Mouse (Mus musculus): ENCODE results near the gene Ppia.
"Not testable (repeated sequence)": the region's sequence is repeated elsewhere in the genome, so short reads cannot be mapped to it uniquely, and the experiment has no call there.

Gene Ppia

DNA sequence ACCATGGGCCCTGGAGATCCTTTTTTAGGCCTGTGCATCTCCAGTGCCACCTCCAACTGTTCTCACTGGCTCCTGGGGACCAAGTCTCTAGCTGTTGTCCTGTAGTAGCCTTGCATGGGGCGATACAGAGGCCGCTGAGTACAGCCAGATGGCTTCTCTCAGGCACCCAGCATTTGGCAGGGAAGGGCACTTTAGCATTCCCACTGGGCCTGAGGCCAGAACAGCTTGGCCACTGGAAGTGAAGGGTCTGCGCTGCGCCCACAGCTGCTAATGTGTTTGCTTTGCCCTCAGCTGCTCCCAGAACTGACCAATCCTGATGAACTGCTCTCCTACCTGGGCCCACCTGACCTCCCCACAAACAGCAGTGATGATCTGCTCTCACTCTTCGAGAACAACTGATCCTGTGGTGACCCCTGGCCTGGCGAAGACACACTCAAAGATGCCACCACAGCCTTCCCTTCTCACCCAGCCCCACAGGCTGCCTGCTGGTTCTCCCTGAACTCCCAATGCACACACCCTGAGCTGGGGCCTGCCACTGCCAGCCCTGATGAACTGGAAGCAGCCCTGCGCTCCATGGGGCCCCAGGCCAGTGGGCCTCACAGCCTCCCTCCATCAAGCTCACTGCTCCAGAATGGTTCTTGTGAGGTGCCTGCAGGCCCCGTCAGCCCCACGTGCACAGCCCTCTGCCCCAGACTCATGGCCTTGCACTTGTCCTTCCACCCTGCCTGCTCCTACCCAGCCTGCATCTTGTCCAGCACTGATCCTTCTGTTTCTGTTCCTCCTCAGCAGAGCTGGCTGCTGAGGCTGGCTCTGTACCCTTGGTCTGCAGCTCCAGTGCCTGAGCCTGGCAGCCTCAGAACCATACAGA lies 10.3 kb upstream of the Ppia start:
- peak; percentile 75 to 89 for DNase-seq

DNA sequence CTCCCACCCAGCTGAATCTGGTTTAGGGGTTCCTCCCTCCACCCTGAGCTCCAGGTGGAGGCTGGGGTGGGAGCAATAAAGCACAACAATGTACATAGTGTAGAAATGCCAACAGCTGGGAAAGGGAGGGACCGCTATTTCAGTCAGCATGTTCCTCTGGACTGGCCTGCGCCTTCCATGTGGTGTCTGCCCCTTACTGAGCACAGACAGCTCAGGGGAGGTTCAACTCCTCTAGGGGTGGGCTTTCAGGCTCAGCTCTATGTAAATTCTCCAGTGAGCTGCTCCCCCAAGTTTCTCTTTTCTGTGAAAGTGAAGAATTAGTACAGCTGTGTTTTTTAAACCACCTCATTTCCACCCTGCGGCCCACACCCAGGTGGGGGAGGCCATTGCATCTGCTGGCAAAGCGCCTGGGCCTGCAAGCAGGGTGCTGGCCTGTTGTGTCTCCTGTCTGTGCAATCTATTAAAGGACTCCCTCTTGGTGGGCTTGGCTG lies 9.6 kb upstream of the Ppia start:
- peak in 1 of 2 experiments; percentile 44 for DNase-seq

DNA sequence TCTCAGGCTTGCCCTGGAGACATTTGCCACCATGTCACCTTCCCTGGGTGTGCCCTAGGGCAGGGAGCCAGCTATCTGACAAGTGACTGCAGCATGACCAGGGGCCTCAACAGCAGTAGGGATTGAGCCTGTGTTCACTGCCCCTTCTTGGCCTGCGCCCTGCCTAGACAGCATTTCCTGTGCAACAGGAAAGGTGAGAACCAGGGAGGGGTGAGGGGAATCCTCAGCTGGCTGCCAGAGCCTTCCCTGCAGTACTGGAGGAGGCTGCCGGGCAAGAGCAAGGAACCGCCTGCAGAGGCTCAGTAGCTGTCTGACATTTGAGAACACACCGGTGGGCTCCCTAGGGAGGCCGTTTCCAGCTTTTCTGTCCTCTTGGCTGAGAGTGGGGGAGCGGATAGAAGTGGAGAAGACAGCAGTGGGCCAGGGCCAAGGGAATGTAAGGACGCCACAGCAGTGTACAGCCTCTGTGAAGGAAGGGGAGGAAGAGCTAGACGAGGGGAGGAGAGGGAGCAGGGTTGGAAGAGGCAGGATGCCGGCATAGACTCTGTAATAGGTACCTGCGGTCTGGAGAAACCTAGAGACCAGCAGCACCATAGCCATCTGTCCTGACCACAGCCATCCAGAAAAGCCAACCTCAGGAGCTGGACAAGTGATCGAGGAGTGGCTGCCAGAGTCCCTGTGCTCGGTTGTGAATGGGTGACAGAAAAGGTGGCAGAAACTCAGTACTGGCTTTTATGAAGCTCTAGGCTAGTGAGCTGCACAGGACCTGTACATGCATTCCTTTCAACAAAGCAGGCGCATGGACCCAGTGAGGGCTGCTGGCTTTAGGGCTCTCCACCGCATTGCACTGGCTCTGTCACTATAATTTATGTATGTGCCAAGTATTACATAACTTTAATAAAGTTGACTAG lies 8.7 kb upstream of the Ppia start:
- peak; percentile 78 to 86 for DNase-seq

DNA sequence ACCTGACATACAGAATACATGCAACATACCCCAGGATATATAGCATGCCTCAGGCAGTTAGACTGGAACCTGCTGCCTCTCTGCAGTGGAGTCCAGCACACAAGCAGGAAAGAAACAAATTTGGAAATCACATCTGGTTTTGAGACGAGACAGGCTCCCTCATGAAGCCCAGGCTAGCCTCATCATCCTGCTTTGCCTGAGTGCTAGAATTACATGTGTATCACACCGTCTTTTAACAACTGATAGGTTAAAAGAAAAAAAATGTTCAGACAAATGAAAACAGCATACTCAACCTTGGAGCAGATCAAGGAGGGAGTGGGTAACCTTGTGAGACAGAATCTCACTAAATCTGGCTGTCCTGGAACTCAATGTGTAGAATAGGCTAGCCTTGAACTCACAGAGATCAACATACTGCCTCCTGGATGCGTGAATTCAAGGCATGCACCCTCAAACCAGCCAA lies 8.1 kb upstream of the Ppia start:
- DNase-seq = no peak

DNA sequence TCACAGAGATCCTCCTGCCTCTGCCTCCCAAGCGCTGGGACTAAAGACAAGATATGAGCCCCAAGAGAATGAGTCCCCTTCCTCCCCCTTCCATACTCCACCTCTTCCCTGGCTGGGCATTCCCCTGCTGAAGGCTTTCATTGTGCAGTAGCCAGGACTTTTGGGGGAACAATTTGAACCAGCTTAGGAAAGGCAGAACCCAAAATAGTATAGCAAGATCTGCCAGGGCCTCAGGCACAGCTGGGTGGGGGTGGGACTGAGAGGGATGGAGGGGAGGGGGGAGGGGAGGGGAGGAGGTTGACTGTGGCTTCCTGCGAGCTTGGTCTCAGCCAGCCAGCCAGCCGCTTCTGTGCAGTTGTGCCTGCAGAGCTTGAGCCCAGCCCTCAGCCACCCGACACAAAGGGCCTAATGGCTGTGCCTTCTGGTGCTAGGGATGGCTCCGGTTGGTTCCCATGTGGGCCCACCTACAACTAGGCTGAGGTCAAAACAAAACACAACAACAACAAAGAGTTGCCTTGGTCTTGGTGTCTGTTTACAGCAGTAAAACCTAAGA lies 5.1 kb upstream of the Ppia start:
- DNase-seq = peak in 1 of 2 experiments; percentile 37

DNA sequence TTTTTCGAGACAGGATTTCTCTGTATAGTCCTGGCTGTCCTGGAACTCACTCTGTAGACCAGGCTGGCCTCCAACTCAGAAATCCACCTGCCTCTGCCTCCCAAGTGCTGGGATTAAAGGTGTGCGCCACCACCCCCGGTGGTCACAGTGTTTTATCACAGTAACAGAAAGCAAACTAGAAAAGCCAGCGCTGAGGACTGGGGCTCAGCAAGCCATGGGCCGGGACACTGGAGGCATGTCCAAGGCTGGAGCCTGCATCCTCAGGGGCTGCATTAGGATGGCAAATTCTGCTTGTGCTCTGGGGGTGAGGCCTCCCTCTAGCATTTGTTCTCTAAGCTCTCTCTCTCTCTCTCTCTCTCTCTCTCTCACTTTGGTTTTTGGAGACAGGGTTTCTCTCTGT lies 4.5 kb upstream of the Ppia start:
- not testable (repeated sequence) for DNase-seq

DNA sequence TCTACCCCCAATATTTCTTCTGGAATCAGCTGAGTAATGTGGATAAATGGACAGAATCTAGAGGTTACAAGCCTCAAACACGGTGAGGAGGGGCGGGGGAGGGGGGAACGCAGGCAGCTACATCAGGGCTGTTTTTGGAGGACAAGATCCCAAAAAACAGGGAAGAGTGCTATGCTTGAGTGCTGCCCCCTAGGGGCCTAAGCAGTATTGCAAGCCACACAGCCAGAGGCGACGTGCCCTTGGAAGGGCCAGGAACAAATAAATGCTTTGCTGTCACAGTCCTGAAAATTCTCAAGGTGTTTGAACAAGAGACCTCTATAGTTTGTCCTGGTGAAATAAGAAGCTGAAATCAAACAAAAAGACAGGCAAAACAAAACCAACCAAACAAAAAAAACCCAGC lies 3.6 kb upstream of the Ppia start:
- peak; percentile 79 to 87 for DNase-seq

DNA sequence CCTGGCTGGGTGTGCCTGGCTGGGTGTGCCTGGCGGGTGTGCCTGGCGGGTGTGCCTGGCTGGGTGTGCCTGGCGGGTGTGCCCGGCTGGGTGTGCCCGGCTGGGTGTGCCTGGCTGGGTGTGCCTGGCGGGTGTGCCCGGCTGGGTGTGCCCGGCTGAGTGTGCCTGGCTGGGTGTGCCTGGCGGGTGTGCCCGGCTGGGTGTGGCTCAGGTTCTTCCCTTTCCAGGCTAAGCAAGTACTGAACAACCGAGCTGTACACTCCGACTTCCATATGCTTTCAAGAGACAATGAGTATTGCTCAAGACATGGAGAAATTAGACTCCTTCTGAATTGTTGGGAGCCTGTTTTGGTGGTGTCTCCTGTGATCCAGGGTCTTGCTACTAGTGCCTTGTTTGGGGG lies 2.0 kb upstream of the Ppia start:
- DNase-seq = no peak

DNA sequence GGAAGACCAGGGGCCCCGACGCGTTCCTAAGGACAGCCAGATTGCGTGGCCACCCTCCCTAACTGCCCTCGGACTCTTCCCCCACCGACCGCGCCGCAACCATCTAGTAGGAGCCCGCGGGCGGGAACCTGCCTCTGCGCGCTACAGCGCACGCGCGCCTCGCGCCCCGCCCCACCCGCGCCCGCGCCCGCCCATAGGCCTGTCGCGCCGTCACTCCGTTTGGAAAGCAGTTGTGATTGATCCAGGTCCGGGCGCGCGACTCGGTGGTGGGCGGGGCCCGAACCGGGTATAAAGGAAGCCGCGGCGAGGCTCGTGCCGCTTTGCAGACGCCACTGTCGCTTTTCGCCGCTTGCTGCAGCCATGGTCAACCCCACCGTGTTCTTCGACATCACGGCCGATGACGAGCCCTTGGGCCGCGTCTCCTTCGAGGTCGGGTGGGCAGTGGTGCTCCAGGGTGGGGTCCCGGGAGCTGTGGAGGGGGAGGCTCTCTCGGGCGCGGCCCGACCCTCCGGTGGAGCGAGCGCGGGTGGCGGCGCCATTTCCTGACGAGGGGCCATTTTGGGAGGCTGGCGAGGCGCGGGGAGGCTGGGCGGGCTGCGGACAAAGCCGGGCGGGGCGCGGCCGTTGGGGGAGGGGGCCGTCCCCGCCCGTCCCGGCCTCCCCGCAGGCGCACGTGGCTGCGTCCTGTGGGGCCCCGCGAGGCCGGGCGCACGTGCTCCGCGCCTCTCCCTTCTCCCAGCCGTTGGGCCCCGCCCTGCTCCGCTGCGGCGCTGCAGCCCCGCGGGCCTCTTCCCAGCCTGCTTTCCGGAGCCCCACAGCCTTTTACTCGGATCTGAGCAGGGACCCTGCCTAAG lies 535 bp downstream of the Ppia start:
- DNase-seq = peak; percentile 99 to 100

DNA sequence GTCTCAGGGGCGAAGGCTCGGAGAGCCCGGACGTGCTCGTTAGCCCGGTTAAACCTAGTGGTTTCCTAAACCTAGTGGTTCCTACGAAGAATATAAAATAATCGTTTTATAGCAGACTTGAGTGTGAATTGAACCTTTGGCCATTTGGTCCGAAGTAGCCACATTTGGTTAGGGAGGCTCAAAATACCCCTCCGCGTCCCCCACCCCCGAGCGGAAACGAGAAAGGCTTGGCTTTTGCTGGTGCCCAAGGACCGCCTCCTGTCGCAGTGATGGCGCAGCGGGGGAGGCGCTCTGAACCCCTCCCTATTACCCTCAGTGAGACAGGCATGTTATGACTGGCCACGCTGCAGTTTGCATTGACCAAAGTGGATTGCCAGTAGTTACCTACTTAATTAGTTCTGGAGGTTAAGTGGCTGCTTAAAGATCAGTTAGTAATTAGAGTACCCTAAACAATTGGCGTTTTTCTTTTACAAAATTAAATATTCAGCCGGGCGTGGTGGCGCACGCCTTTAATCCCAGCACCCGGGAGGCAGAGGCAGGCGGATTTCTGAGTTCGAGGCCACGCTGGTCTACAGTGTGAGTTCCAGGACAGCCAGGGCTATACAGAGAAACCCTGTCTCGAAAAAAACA lies 1.3 kb downstream of the Ppia start:
- DNase-seq = peak; percentile 87 to 89

DNA sequence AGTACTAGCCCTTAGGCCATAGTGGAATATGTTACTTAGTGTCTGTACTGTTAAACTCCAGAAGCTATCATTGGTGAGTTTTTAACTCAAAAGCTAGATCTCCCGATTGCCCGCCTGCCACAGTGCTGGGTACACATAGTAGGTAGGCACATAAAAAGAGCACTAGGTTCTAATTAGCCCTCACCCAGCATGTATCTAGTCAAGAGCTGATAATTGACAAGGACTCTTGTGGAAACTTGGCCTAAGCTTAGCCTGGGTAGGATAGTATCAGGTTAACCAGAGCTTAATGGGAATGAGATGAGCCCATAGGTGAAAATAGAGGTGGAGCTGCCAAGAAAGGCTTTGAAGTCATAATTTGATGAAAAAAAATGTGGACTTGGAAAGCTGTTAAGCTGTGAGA lies 1.8 kb downstream of the Ppia start:
- no peak for DNase-seq

DNA sequence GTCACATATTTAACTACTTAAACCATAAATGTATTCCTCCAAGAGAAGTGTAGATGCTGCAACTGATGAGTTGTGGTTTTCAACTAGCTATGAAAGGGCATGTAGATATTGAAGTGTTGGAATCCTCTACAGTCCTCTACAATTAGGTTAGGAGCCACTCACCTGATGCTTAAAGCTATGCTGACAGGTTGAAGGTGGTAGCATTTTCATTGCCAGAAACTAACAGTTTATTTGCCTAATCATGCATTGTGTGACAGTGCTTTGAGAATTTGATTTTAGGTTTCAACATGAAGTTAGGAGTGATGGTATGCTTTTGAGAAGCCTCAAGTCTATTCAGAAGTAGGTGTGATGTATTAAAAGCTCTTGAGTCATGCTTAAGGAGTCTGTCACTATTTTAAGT lies 2.2 kb downstream of the Ppia start:
- DNase-seq = no peak

DNA sequence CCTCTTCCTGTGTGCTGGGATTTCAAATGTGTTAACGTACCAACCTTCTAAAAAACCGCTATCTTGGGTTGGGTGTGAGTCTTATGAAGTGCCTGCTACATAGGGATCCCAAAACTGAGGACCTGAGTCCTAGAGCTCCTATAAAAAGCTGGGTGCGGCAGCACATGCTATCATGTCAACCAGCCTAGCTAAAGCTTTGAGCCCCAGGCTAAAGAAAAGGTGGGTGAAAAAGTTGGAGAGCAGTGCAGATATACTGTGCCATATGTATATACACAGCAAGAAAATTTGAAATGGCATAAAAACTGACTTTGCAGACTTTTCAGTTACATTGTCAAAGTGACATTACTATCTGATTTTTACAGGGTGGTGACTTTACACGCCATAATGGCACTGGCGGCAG lies 3.5 kb downstream of the Ppia start:
- no peak for DNase-seq

DNA sequence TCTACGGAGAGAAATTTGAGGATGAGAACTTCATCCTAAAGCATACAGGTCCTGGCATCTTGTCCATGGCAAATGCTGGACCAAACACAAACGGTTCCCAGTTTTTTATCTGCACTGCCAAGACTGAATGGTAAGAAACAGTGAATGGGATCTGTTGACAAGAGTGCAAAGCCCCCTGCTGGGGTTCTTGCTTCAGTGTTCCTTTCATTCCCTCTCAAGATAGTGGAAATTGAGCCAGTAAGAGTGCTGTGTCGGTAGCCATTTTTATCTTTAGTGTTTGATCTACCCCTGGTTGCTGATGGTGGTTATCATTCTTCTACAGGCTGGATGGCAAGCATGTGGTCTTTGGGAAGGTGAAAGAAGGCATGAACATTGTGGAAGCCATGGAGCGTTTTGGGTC lies 3.9 kb downstream of the Ppia start:
- DNase-seq = not testable (repeated sequence)

DNA sequence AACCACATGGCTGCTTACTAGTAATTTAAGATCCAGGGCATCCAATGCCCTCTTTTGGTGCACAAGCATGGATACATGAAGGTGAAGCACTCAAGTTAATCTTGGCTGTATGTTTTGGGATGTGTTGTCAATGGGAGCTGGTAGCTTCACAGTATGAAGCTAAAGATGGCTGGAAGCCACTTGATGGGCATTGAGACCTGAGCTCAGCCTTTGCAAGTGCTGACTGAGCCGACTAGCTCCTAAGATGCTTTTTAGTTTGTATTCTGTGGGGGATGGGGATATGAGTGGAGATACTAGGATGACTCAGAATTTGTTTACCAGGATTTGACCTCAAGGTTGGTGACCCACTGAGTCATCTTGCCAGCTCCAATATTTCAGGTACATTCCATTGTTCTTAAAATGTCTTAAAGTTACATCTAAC lies 5.0 kb downstream of the Ppia start:
- no peak for DNase-seq

DNA sequence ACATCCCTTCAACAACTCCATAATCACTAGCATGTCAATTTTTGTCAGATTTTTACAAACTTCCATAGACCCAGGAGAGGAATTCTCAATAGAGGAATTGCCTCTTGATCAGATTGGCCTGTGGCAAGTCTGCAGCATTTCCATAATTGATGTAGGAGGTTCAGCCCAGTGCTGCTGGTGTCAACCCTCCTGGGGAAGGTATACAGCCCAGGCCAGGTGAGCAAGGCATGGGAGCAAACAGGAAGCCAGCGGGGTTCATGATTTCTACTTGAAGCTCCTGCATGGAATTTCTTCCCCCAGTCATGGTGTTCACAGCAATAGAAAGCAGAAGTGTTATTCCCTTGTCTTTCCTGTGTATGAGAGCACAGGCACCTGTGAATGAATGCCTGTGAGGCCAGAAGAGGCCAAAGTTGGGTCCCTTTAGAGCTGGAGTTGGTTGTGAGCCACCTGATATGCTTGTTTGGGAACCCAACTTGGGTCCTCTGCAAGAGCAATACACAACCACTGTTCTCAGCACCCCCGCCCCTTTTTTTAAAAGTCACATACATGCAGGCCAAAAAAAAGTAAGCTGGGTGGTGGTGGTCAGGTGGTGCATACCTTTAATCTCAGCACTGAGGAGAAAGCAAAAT lies 5.6 kb downstream of the Ppia start:
- no peak for DNase-seq

DNA sequence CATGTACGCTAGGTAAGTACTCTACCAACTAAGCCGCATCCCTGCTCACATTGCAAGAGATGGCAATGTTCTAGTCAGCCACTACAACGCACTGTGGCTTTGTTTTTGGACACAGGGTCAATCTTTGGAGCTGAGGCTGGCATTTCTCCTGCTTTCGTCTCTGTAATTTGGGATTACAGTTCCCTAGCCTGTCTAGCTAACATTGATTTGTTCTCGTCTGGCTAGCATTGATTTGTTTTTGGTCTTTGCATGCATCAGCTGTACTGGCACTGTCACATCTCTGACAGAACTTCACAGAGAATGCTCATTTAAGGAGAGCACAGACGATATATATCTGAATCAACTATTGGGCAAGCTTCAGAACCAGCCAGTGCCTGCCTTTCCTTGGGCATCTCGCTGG lies 14.9 kb downstream of the Ppia start:
- DNase-seq = no peak

DNA sequence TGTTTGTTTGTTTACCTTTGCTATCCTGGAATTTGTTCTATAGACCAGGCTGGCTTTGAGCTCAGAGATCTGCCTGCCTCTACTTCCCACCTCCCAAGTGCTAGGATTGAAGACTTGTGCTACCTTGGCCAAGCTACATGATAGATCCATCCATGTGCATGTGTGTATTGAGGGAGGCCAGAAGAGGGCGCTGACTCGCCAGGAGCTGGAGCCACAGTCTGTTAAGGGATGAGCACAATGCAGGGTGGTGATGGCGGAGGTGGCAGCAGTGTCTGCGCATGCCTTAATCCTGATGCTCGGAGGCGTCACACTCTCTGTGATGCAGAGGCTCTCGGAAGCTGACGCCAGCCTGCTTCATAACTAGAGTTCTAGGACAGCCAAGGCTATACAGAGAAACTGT lies 21.2 kb downstream of the Ppia start:
- peak; percentile 52 to 70 for DNase-seq

DNA sequence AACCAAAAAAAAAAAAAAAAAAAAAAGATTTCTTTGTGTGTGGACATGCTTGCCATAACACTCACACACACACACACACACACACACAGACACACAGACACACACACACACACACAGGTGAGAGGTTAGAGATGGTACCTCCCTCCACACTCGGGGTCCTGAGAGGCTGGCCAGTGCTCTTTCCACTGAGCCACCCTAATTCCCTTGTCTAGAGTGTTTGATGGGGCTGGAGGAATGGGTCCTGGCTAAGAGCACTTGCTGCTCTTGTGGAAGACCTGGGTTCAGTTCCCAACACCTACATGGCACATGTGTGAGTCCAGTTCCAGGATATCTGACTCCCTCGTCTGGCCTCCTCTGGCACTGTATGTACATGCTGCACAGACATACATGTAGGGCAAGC lies 22.4 kb downstream of the Ppia start:
- no peak for DNase-seq

DNA sequence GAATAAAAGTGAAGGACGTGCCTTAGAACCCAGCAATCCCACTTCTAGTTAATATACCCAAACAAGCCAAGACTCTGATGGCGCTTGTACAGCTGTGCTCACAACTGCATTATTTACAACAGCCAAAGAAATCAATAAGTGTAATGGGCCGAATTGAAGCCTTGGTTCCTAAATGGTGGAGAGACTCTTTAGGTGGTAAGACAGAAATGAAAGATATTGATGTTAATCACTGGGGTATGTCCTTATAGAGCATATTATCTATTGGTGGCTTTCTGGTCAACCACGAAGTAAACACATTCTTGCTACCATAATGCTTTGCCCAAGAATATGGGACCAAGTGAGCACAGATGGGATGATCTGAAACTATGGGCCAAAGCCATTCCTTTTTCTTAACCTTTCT lies 24.9 kb downstream of the Ppia start:
- no peak for DNase-seq

DNA sequence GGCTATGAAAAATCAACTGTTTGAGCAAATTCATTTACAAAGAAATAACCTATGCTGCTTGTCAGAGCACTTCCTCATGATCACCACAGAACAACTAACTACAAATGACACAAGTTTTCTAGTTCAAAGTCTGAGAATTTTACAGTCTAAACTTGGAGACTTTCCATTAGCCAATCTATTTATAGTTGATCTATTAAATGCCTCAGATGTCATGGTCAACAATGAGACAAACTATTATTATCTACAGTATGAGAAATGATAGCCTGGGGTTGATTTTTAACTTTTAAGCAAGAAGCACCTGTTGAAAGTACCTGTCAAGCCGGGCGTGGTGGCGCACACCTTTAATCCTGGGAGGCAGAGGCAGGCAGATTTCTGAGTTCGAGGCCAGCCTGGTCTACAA lies 27.3 kb downstream of the Ppia start:
- no peak for DNase-seq

Measured in lung, postnatal 4 days (tissue).